Mouse (Mus musculus) stomach, postnatal 0 days (tissue): ENCODE data around the gene Adamts16.

Source experiments
- CTCF ChIP-seq: IDR thresholded peaks from 2 replicates; pipeline ENCODE4 v1.5.1; 2016; ENCODE audit warnings: antibody characterized with exemption, low read depth, mild to moderate bottlenecking, moderate library complexity
- EP300 ChIP-seq: optimal IDR thresholded peaks from 2 replicates; pipeline ENCODE3; 2016; ENCODE audit warnings: antibody characterized with exemption

GRCm38 (mm10) chr13:70760186-70760585 is 81.4 kb downstream of the Adamts16 start:
- TF ChIP-seq CTCF (no peak), EP300 (no peak)
